Mouse (Mus musculus): ENCODE measurements around the gene Runx3.

The Runx3 gene

GRCm38 (mm10) chr4:135220641-135221040 lies 100.2 kb downstream of the Runx3 start:
- no peak for DNase-seq (ENCODE audit: low read depth, low spot score)

DNA sequence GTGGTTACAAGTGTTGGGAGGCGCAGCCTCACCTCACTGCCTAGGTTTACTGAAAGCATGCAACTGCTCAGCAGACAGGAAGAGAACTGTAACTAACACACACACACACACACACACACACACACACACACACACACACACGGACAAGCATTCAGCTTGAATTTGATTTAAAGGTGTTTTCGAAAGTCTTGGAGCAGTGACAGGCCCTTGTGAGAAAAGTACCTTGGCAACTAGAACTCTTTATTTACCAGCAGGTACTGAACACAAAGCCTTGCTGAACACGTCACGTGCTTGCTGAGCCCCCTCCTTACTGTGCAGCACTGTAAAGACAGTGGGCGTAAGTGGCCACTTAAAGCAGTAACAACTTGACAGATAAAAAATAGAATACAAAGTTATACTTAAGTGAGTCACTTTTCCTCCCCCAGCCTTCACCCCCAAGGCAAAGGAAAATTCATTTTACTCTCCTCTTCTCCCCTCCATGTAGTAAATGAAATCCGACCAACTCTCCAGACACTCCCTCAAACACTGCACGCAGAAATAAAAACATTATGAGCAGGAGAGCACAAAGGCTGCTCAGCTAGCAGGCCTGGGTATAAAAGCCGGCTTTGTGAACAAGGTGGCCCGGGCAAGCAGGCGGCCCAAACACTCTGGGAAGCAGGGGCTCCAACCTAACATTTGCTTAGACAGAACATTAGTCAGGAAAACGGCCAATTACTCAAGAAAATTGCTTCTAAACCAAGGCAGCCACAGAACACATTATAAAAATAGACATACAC lies 101.4 kb downstream of the Runx3 start:
- no peak for DNase-seq (ENCODE audit: low read depth, low spot score)

GRCm38 (mm10) chr4:135223808-135224207 lies 103.4 kb downstream of the Runx3 start:
- no peak for DNase-seq (ENCODE audit: low read depth, low spot score)

GRCm38 (mm10) chr4:135226008-135226667 lies 105.7 kb downstream of the Runx3 start:
- no peak for DNase-seq (ENCODE audit: low read depth, low spot score)
